Mouse (Mus musculus) heart, embryonic 10.5 days (tissue): ENCODE data around the gene Kcnq2. TPM values are rescaled to one million over a fixed set of nuclear protein-coding genes. Genes with fewer than 3 reads are reported as not detected.

Source experiments
- DNase-seq: peaks from one replicate; pipeline ENCODE4 v3.0.0-alpha.2; 2017; ENCODE audit warnings: low spot score
- H3K27ac ChIP-seq: fragments of 300-500 bp; sonication (generic); 2 replicates; pipeline ENCODE4 v1.5.1; 2016; ENCODE audit warnings: mild to moderate bottlenecking
- H3K27me3 ChIP-seq: fragments of 300-500 bp; sonication (generic); 2 replicates; pipeline ENCODE4 v1.6.1; 2016; ENCODE audit warnings: mild to moderate bottlenecking; ENCODE audit not compliant: poor library complexity, insufficient read depth, severe bottlenecking
- H3K36me3 ChIP-seq: fragments of 300-500 bp; sonication (generic); 2 replicates; pipeline ENCODE4 v1.6.1; 2016; ENCODE audit warnings: mild to moderate bottlenecking, moderate library complexity
- H3K4me1 ChIP-seq: fragments of 300-500 bp; sonication (generic); 2 replicates; pipeline ENCODE4 v1.6.1; 2016; ENCODE audit warnings: mild to moderate bottlenecking
- H3K4me3 ChIP-seq: fragments of 300-500 bp; sonication (generic); 2 replicates; pipeline ENCODE4 v1.5.1; 2016; ENCODE audit warnings: mild to moderate bottlenecking, moderate library complexity
- H3K9me3 ChIP-seq: fragments of 300-500 bp; sonication (generic); 2 replicates; pipeline ENCODE4 v1.6.1; 2016; ENCODE audit warnings: mild to moderate bottlenecking, moderate library complexity
- WGBS: fragments of 180-500 bp; shearing (Covaris S2); methylation state at CpG from one replicate; pipeline ENCODE4 v1.1.7; 2016; 5-methylcytosine and 5-hydroxymethylcytosine counted together
- polyA plus RNA-seq: library from polyadenylated mRNA; unstranded; fragments of >200 nt; fragmentation: Nextera tagmentation; extraction: Ambion mirVana; gene quantifications from 2 replicates; pipeline ENCODE4 v1.2.1, GENCODE M21; 2016

Gene Kcnq2
- polyA plus RNA-seq, 1 experiment from 2014 or later, result 0.50 TPM

- Histone ChIP-seq H3K27me3 (peaks cover 33% of the 10 kb centered on the region), H3K4me3 (no peak overlapping the region), H3K4me1 (no peaks in the 10 kb centered on the region), H3K36me3 (no peaks in the 10 kb centered on the region), H3K9me3 (no peaks in the 10 kb centered on the region), H3K27ac (no peak overlapping the region)
- DNase-seq, result no peak
- 23% methylated on average over 10 of the region's 10 CpGs for WGBS
Observed at GRCm38 (mm10) chr2:181119952-181120351, 15.1 kb downstream of the Kcnq2 start.

- H3K36me3 ChIP-seq, result no peaks in the 10 kb centered on the region
- peaks cover 43% of the 10 kb centered on the region for H3K27me3 ChIP-seq
- no peaks in the 10 kb centered on the region for H3K9me3 ChIP-seq
- no peak overlapping the region for H3K27ac ChIP-seq
- no peak overlapping the region for H3K4me3 ChIP-seq
- H3K4me1 ChIP-seq, result no peaks in the 10 kb centered on the region
- DNase-seq, result no peak
- 79% methylated on average over 5 of the region's 5 CpGs for WGBS
Observed at GRCm38 (mm10) chr2:181116436-181116835, 18.7 kb downstream of the Kcnq2 start.

GRCm38 (mm10) chr2:181115367-181115766 lies 19.7 kb downstream of the Kcnq2 start:
- 68% methylated on average over 3 of the region's 3 CpGs for WGBS
- Histone ChIP-seq H3K27me3 (peaks cover 36% of the 10 kb centered on the region), H3K27ac (no peak overlapping the region)

GRCm38 (mm10) chr2:181113762-181114361 lies 21.2 kb downstream of the Kcnq2 start:
- H3K27me3 ChIP-seq, result peaks cover 36% of the 10 kb centered on the region
- H3K4me3 ChIP-seq, result no peak overlapping the region
- 67% methylated on average over 8 of the region's 8 CpGs for WGBS
- H3K9me3 ChIP-seq, result no peaks in the 10 kb centered on the region
- no peak overlapping the region for H3K27ac ChIP-seq
- H3K36me3 ChIP-seq, result no peaks in the 10 kb centered on the region
- H3K4me1 ChIP-seq, result no peaks in the 10 kb centered on the region
- DNase-seq, result no peak

More at GRCm38 (mm10) chr2:181115367-181115766, 19.7 kb downstream of the Kcnq2 start:
- H3K9me3 ChIP-seq, result no peaks in the 10 kb centered on the region
- H3K4me1 ChIP-seq, result no peaks in the 10 kb centered on the region
- H3K36me3 ChIP-seq, result no peaks in the 10 kb centered on the region
- H3K4me3 ChIP-seq, result no peak overlapping the region
- DNase-seq, result no peak

GRCm38 (mm10) chr2:181111665-181112064 lies 23.4 kb downstream of the Kcnq2 start:
- no peak for DNase-seq
- Histone ChIP-seq H3K9me3 (no peaks in the 10 kb centered on the region), H3K27me3 (peaks cover 33% of the 10 kb centered on the region), H3K4me3 (no peak overlapping the region), H3K36me3 (no peaks in the 10 kb centered on the region), H3K27ac (no peak overlapping the region), H3K4me1 (no peaks in the 10 kb centered on the region)
- WGBS, result 73% methylated on average over 1 of the region's 1 CpGs

- WGBS, result 58% methylated on average over 2 of the region's 2 CpGs
- Histone ChIP-seq H3K9me3 (no peaks in the 10 kb centered on the region), H3K27ac (no peak overlapping the region), H3K36me3 (no peaks in the 10 kb centered on the region), H3K4me3 (no peak overlapping the region), H3K4me1 (no peaks in the 10 kb centered on the region), H3K27me3 (peaks cover 30% of the 10 kb centered on the region)
- no peak for DNase-seq
Observed at GRCm38 (mm10) chr2:181104111-181104510, 31.0 kb downstream of the Kcnq2 start.

- no peaks in the 10 kb centered on the region for H3K36me3 ChIP-seq
- H3K4me3 ChIP-seq, result no peak overlapping the region
- H3K27ac ChIP-seq, result no peak overlapping the region
- H3K27me3 ChIP-seq, result peaks cover 30% of the 10 kb centered on the region
- WGBS, result 47% methylated on average over 2 of the region's 2 CpGs
- no peaks in the 10 kb centered on the region for H3K4me1 ChIP-seq
- H3K9me3 ChIP-seq, result no peaks in the 10 kb centered on the region
- DNase-seq, result no peak
Observed at GRCm38 (mm10) chr2:181102161-181102560, 32.9 kb downstream of the Kcnq2 start.

GRCm38 (mm10) chr2:181101626-181102025 lies 33.5 kb downstream of the Kcnq2 start:
- no peaks in the 10 kb centered on the region for H3K36me3 ChIP-seq
- H3K4me1 ChIP-seq, result no peaks in the 10 kb centered on the region
- WGBS, result 72% methylated on average over 1 of the region's 1 CpGs
- H3K4me3 ChIP-seq, result no peak overlapping the region
- H3K9me3 ChIP-seq, result no peaks in the 10 kb centered on the region
- no peak overlapping the region for H3K27ac ChIP-seq
- H3K27me3 ChIP-seq, result peaks cover 35% of the 10 kb centered on the region
- DNase-seq, result no peak

- 80% methylated on average over 2 of the region's 2 CpGs for WGBS
- Histone ChIP-seq H3K27me3 (peaks cover 51% of the 10 kb centered on the region), H3K27ac (no peak overlapping the region), H3K4me3 (no peak overlapping the region), H3K9me3 (no peaks in the 10 kb centered on the region), H3K36me3 (no peaks in the 10 kb centered on the region), H3K4me1 (no peaks in the 10 kb centered on the region)
- DNase-seq, result no peak
Observed at GRCm38 (mm10) chr2:181100087-181100486, 35.0 kb downstream of the Kcnq2 start.

GRCm38 (mm10) chr2:181090123-181090522 lies 45.0 kb downstream of the Kcnq2 start:
- Histone ChIP-seq H3K9me3 (no peaks in the 10 kb centered on the region), H3K27ac (no peak overlapping the region), H3K36me3 (no peaks in the 10 kb centered on the region), H3K4me1 (no peaks in the 10 kb centered on the region), H3K4me3 (no peak overlapping the region), H3K27me3 (peaks cover 68% of the 10 kb centered on the region)
- DNase-seq, result no peak
- 74% methylated on average over 3 of the region's 3 CpGs for WGBS

- Histone ChIP-seq H3K4me3 (no peak overlapping the region), H3K4me1 (0 out of 2 replicates have a peak, but pooled peaks cover 3% of the 10 kb centered on the region), H3K9me3 (no peaks in the 10 kb centered on the region), H3K27ac (no peak overlapping the region), H3K27me3 (peaks cover 70% of the 10 kb centered on the region), H3K36me3 (no peaks in the 10 kb centered on the region)
- 72% methylated on average over 8 of the region's 8 CpGs for WGBS
- DNase-seq, result no peak
Observed at GRCm38 (mm10) chr2:181084997-181085396, 50.1 kb downstream of the Kcnq2 start.

GRCm38 (mm10) chr2:181083945-181084344 lies 51.2 kb downstream of the Kcnq2 start:
- H3K4me3 ChIP-seq, result no peak overlapping the region
- peaks cover 77% of the 10 kb centered on the region for H3K27me3 ChIP-seq
- no peaks in the 10 kb centered on the region for H3K9me3 ChIP-seq
- H3K4me1 ChIP-seq, result 0 out of 2 replicates have a peak, but pooled peaks cover 3% of the 10 kb centered on the region
- DNase-seq, result no peak
- no peak overlapping the region for H3K27ac ChIP-seq
- no peaks in the 10 kb centered on the region for H3K36me3 ChIP-seq
- 67% methylated on average over 4 of the region's 4 CpGs for WGBS

- Histone ChIP-seq H3K4me1 (0 out of 2 replicates have a peak, but pooled peaks cover 3% of the 10 kb centered on the region), H3K27me3 (peaks cover 67% of the 10 kb centered on the region), H3K36me3 (no peaks in the 10 kb centered on the region), H3K27ac (no peak overlapping the region), H3K4me3 (no peak overlapping the region), H3K9me3 (no peaks in the 10 kb centered on the region)
- no peak for DNase-seq
- 59% methylated on average over 5 of the region's 5 CpGs for WGBS
Observed at GRCm38 (mm10) chr2:181080886-181081285, 54.2 kb downstream of the Kcnq2 start.

GRCm38 (mm10) chr2:181079518-181079917 lies 55.6 kb downstream of the Kcnq2 start:
- Histone ChIP-seq H3K4me1 (0 out of 2 replicates have a peak, but pooled peaks cover 3% of the 10 kb centered on the region), H3K27me3 (peaks cover 59% of the 10 kb centered on the region), H3K36me3 (no peaks in the 10 kb centered on the region), H3K4me3 (no peak overlapping the region), H3K9me3 (no peaks in the 10 kb centered on the region), H3K27ac (no peak overlapping the region)
- 76% methylated on average over 2 of the region's 2 CpGs for WGBS
- DNase-seq, result no peak
